Mouse (Mus musculus) testis, postnatal 10 days (tissue): ENCODE results near the gene Scn1a.

ENCODE experiments used
- DNase-seq: peaks from one replicate; pipeline ENCODE4 v3.0.0; 2021; ENCODE audit warnings: low spot score

The Scn1a gene

GRCm38 (mm10) chr2:66440711-66441110 is at the start of gene Scn1a:
Gene Scn1a (minus strand): TSS chr2:66440840.
- no peak for DNase-seq

DNA sequence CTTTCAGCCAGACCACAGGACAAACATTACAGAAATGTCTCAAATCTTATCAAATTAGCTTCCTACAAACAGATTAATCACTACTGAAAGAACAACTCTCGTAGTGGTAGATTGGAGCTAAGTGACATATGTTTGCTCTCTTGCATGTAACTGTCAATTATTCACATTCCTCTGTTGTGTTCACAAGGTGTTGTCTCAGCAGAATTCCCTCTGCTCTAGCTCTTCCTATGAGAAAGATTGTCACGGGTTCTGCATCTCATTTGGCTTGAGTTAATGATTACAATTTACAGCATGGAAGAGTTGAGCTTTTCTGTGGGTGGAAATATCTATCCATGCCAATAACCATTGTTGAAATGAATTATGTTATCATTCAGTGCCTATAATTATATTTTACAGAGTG is 37.8 kb upstream of the Scn1a start:
- DNase-seq = no peak

- no peak for DNase-seq
Measured at GRCm38 (mm10) chr2:66473181-66473822, 32.7 kb upstream of the Scn1a start.

- no peak for DNase-seq
Measured at GRCm38 (mm10) chr2:66465484-66465883, 24.8 kb upstream of the Scn1a start.

- no peak for DNase-seq
Measured at GRCm38 (mm10) chr2:66464874-66465458, 24.3 kb upstream of the Scn1a start.

- no peak for DNase-seq
Measured at GRCm38 (mm10) chr2:66463916-66464315, 23.3 kb upstream of the Scn1a start.

GRCm38 (mm10) chr2:66462458-66462857 is 21.8 kb upstream of the Scn1a start:
- DNase-seq = no peak

DNA sequence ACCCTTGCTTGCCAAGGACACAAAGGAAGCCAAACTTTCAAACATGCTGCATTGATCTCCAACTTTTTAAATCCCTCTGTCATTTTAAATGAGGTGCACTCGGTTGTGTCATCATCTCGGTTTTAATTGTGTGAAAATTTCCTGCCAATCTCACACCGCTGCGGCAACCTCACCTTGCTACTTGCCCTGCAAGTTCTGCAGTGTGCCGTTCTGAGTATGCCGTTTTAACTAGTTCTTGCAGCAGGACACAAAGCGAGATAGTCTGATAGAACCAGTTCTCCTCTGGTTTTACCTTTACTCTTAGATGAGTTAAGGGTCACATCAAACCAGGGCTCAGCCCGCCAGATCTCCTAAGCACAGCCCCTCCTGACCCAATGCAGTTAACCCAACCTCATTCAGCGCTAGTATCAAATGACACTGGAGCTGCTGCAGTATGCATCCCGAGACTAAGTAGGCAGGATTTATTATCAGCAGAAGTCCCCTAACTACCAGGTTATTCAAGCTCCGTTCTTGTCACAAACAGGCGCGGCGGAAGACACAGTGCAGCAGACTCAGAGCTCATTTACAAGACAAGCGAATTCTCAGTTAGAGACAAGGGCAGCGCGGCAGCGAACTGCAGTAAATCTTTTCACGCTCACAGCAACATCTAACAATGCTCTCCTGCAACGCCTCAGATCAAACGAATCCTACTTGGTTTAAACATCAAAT is 722 bp downstream of the Scn1a start:
- DNase-seq = no peak

- no peak for DNase-seq
Measured at GRCm38 (mm10) chr2:66436286-66436685, 4.4 kb downstream of the Scn1a start.

- DNase-seq = no peak
Measured at GRCm38 (mm10) chr2:66409740-66410290, 30.8 kb downstream of the Scn1a start.

GRCm38 (mm10) chr2:66408899-66409739 is 31.5 kb downstream of the Scn1a start:
- DNase-seq = peak; percentile 54

DNA sequence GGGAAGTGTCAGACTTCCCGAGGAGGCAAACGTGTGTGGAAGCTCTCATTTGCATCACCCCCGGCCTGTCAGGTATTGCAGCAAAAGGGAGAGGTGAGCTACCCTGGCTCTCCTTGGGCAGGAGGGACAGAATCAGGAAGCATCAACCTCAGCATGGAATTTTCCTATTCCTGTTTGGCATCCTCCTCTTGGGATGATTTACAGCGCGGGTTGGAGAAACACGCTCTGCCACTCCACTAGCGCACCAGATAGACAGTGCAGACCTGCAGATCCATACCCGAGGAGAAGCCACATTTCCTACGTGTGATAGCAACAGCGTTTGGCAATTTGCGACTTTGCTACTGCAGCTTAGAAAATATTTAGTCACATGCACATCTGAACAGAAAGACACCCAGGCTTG is 32.2 kb downstream of the Scn1a start:
- DNase-seq = no peak

- no peak for DNase-seq
Measured at GRCm38 (mm10) chr2:66392586-66392985, 48.1 kb downstream of the Scn1a start.

GRCm38 (mm10) chr2:66367957-66368356 is 72.7 kb downstream of the Scn1a start:
- DNase-seq = no peak

DNA sequence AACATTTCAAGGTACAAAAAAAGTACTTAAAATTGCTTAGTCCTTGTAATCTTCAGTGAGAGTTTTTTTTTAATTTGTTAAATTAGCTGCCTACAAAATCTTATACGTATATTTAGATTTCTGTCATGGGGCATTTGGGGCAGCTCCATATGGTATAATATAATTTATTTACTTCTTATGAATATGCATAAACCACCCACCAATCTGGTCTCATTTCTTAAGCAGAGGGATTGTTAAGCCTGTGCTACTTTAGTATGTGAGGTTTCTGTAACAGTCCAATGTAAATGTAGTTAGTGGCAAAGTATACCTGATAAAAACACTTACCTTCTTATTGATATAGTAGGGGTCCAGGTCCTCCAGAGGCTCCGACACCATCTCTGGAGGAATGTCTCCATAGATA is 90.0 kb downstream of the Scn1a start:
- DNase-seq = no peak

GRCm38 (mm10) chr2:66346622-66347021 is 94.0 kb downstream of the Scn1a start:
- DNase-seq = no peak

- DNase-seq = no peak
Measured at GRCm38 (mm10) chr2:66346181-66346580, 94.5 kb downstream of the Scn1a start.

- DNase-seq = no peak
Measured at GRCm38 (mm10) chr2:66337406-66337805, 103.2 kb downstream of the Scn1a start.

- DNase-seq = no peak
Measured at GRCm38 (mm10) chr2:66336396-66336795, 104.2 kb downstream of the Scn1a start.

- no peak for DNase-seq
Measured at GRCm38 (mm10) chr2:66272551-66272950, 168.1 kb downstream of the Scn1a start.

DNA sequence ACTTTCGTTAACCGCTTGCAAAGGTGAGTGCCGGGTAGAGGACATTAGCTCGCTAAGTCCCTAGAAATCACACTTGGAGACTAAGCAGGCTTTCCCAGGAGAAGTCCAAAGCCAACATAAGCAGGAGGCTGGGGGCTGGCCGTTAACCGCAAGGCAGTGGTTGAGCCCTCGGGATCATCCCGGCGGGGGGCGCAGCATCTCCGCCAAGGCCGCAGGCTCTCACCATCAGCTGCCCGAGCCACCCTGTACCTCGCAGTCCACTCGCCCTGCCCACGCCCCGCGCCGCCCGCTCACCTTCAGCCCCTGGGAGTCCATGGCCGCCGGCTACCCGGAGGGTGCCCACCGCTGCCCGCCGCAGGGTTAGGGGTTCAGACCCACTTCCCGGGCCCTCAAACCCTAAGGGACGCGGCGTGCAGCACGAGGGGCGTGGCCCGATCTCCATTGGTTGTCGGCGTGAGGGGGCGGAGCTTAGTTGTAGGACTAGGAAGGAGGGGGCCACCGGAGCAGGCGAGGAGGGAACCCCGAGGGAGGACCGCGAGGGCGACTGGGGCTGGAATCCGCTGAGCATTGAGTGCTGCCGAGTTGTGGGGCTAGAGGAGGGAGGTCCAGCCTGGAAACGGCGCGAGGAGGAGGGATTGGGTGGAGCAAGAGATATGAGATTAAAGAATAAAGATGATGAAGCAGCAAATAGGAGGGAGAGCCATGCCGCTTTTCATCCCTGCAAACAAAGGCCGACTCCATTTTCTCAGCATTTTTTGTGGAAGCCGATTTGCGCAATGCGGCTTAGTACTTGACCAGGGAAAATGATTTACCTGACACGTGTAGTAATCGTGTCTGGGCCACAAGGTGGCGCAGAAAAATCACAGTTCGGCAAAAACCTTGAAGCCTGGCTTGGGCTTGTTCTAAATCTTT is 184.2 kb downstream of the Scn1a start, which contains the start of gene Ttc21b:
TSS of gene Ttc21b (minus strand) at position 398 of the 912 bp plus-strand sequence.
- DNase-seq = peak; percentile 98
